Mouse (Mus musculus): ENCODE measurements around the gene Usp32.

- no peak for TF ChIP-seq CTCF (IDR thresholded peaks at IDR 0.05; ENCODE audit: extremely low read depth, insufficient read depth, insufficient read length, insufficient replicate concordance)
- no peak for TF ChIP-seq POLR2A (IDR thresholded peaks at IDR 0.05; ENCODE audit: low read depth, low read length)
Observed at GRCm38 (mm10) chr11:85107217-85107616, 32.7 kb downstream of the Usp32 start.
